Mouse (Mus musculus) forebrain, embryonic 13.5 days (tissue): ENCODE results near the gene Trim26. TPM values are rescaled to one million over a fixed set of nuclear protein-coding genes. Genes with fewer than 3 reads are reported as not detected.
A peak's percentile ranks its signal among the peaks of the same experiment; 100 is the strongest.
"Not testable (repeated sequence)": the region's sequence is repeated elsewhere in the genome, so short reads cannot be mapped to it uniquely, and the experiment has no call there.

ENCODE experiments used
- ATAC-seq: fragments of 200-750 bp; cut with Nextera tagmentation; 2 replicates; pipeline ENCODE4 v1.8.0; 2017
- H3K27ac ChIP-seq: fragments of 300-500 bp; sonication (generic); 2 replicates; pipeline ENCODE4 v1.5.1; 2015; ENCODE audit warnings: inconsistent platforms, mild to moderate bottlenecking, moderate library complexity
- H3K27me3 ChIP-seq: fragments of 300-500 bp; sonication (generic); 2 replicates; pipeline ENCODE4 v1.6.1; 2015; ENCODE audit warnings: mild to moderate bottlenecking, inconsistent platforms
- H3K36me3 ChIP-seq: fragments of 300-500 bp; sonication (generic); 2 replicates; pipeline ENCODE4 v1.6.1; 2015; ENCODE audit warnings: mild to moderate bottlenecking, inconsistent platforms; ENCODE audit not compliant: poor library complexity, severe bottlenecking
- H3K4me1 ChIP-seq: fragments of 300-500 bp; sonication (generic); 2 replicates; pipeline ENCODE4 v1.6.1; 2015; ENCODE audit warnings: inconsistent platforms
- H3K4me2 ChIP-seq: fragments of 300-500 bp; sonication (generic); 2 replicates; pipeline ENCODE4 v1.6.1; 2015; ENCODE audit warnings: inconsistent platforms, mild to moderate bottlenecking, moderate library complexity
- H3K4me3 ChIP-seq: fragments of 300-500 bp; sonication (generic); 2 replicates; pipeline ENCODE4 v1.5.1; 2015; ENCODE audit warnings: mild to moderate bottlenecking, inconsistent platforms
- H3K9ac ChIP-seq: fragments of 300-500 bp; sonication (generic); 2 replicates; pipeline ENCODE4 v1.6.1; 2015; ENCODE audit warnings: mild to moderate bottlenecking, inconsistent platforms
- H3K9me3 ChIP-seq: fragments of 300-500 bp; sonication (generic); replicated peaks from 2 replicates; pipeline ENCODE4 v1.6.1; 2016; ENCODE audit warnings: inconsistent platforms
- WGBS: fragments of 180-500 bp; shearing (Covaris S2); methylation state at CpG from one replicate; pipeline ENCODE4 v1.1.7; 2015; 5-methylcytosine and 5-hydroxymethylcytosine counted together
- polyA plus RNA-seq: library from polyadenylated mRNA; unstranded; fragments of >200 nt; fragmentation: Nextera tagmentation; extraction: Ambion mirVana; gene quantifications from 2 replicates; pipeline ENCODE4 v1.2.1, GENCODE M21; 2015

The Trim26 gene
- 34.4 and 39.2 TPM in 2 replicates for polyA plus RNA-seq

DNA sequence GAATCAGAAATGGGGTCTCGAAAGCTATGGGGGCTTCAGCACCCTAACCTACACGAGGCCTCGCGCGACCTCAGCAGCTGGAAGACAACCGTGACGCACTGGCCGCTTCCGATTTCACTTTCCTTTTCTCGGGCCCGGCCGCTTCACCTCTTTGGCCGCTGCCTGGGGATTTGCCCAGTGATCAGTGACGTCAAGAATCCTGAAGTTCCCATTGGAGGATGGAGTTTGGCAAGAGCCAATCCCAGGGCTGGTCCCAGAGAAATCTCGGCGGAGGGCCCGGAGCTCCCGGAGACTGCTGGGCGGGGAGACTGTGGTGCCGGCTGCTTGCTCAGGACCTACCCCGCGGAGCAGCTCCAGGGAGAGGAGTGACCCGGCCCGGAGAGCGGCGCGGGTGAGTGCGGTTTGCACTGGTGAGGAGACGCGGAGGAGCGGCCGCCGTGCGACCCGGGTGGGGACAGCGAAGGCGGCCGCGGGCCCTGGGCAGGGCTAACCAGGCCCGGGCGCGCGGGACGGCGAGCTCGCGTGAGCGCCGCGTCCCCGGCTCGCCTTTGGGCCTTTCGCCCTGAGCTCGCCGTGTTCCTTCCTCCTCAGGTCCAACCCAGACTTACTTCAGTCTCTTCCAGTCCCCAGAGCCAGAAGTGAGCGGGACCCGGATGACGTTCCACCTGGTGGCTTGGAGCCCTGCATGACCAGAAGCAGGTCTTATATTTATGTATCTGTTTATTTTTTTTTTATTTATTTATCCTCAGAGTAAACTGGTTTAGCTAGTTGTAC, at the start of gene Trim26:
TSS of gene Trim26 (plus strand) at position 261 of the 774 bp plus-strand sequence.
- Histone ChIP-seq H3K36me3 (no peaks in the 10 kb centered on the region), H3K27ac (peak within 1 kb of the TSS; percentile 89), H3K9ac (peak within 1 kb of the TSS; percentile 82), H3K27me3 (no peaks in the 10 kb centered on the region), H3K4me2 (peak within 1 kb of the TSS; percentile 59), H3K4me1 (peaks cover 17% of the 10 kb centered on the region), H3K9me3 (no peaks in the 10 kb centered on the region), H3K4me3 (peak within 1 kb of the TSS; percentile 71)
- under 1% methylated on average over 58 of the region's 58 CpGs for WGBS
- peak; percentile 99 for ATAC-seq

DNA sequence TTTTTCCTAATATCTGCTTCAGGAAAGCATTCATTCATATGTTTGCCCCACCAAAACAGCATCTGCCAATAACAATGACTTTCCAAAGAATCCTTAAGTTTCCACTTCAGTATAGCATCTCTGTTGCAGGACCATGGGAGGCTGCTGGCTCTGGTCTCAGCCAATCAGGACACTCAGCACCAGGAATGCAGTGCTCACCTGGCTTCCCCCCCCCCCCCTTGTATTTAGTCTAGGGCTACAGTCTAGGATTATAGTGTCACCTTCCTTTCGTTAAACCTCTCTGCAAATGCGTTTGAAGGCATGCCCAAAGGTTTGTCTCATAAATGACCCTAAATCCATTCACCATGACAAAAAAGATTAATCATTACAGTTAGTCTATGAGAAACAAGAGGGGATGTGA, 48.6 kb upstream of the Trim26 start:
- WGBS = 83% methylated on average over 2 of the region's 2 CpGs
- Histone ChIP-seq H3K27me3 (no peaks in the 10 kb centered on the region), H3K36me3 (no peaks in the 10 kb centered on the region), H3K9ac (no peak overlapping the region), H3K9me3 (no peaks in the 10 kb centered on the region), H3K4me3 (no peak overlapping the region), H3K27ac (no peak overlapping the region), H3K4me1 (no peaks in the 10 kb centered on the region), H3K4me2 (no peak overlapping the region)
- ATAC-seq = 0 out of 2 replicates have a peak, but pooled peaks have one; percentile 38

DNA sequence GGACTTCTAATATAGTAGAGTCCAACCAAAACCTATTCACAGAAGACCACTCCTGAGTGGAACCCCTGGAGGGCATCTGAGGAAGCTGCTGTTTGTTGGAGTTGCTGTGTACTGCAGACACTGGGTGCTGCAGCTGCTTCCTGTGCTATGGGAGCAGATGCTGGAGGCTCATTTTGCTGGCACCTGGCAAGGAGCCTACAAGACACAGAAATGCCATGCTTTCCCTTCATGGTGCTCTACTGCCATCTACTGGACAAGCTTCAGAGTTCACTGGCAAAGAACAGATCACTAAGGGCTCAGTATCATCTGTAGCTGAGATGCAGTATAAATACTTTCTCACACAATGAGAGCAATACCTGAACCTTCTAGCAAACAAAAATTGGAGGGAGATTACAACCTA, 48.1 kb upstream of the Trim26 start:
- H3K27me3 ChIP-seq, H3K4me2 ChIP-seq, H3K4me1 ChIP-seq, H3K9ac ChIP-seq, H3K27ac ChIP-seq, H3K36me3 ChIP-seq, H3K9me3 ChIP-seq, H3K4me3 ChIP-seq: not testable (repeated sequence)
- peak; percentile 79 for ATAC-seq

DNA sequence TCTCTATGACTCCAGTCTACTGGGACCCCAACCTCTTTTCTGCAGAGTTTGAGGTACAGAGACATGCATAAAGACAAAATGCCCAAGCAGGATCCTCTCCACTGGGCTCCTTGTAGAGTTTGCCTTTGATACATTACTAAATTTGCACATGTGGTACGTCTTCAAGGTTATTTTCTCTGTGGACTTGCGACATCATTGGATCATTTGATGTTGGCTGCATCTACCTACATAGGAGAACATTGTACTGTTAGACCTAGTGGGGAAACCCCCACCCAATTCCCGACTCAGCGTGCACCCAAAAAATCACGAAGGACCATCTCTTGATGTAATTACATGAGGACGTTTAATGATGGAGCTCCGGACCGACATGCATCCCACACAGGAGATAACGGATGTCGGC, 37.4 kb upstream of the Trim26 start:
- no peak overlapping the region for H3K4me3 ChIP-seq
- 90% methylated on average over 10 of the region's 10 CpGs for WGBS
- no peak overlapping the region for H3K9ac ChIP-seq
- H3K4me2 ChIP-seq = no peak overlapping the region
- H3K9me3 ChIP-seq = no peaks in the 10 kb centered on the region
- H3K27ac ChIP-seq = no peak overlapping the region
- H3K27me3 ChIP-seq = no peaks in the 10 kb centered on the region
- no peaks in the 10 kb centered on the region for H3K4me1 ChIP-seq
- H3K36me3 ChIP-seq = no peaks in the 10 kb centered on the region
- no peak for ATAC-seq

DNA sequence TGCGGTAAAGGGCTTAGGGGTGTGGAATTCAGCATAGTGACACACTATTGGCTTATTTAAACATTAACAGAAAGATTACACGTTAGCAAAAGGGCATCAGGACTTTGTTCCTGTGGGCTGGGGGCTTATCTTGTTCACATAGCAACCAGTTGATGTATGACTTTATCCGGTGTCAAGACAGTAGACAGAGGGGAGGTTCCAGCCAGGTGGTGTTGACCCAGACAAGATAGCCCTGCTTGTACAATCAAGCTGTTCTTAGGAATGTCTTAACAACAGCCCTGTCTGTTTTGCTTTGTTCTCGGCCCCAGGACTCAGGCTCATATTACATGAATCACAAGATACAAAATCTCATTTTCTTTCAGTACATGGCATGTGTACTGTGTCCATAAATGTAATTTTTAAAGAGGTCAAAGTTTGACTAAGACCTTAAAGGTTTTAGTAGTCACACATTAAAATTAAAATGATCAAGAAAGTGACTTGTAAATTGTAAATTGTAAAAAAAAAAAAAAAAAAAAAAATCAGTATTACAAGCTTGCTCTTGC, 36.9 kb upstream of the Trim26 start:
- ATAC-seq, H3K4me2 ChIP-seq, H3K9me3 ChIP-seq: not testable (repeated sequence)

DNA sequence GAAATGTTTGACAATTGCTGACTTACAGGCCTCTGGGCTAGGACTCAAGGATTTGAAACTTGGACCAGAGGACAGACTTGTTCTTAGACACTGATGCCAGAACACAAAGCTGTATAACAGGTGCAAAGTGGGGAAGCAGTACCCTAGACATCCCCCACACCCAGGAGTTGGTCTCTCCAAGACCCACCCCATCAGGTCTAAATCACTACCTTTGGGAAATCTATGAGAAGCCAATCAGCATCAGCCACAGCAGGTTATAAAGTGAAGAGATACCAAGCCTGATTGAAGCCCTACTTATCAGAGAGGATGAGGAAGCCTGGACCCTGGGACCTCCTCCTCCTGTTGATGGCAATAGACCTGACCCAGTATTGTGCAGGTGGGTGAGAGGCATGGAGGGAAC, 25.1 kb upstream of the Trim26 start, which contains the start of gene H2-M10.6:
TSS of gene H2-M10.6 (plus strand) at position 301 of the 400 bp plus-strand sequence.
- Histone ChIP-seq H3K36me3 (no peaks in the 10 kb centered on the region), H3K4me2 (no peak within 1 kb of the TSS), H3K9ac (no peak within 1 kb of the TSS), H3K27me3 (no peaks in the 10 kb centered on the region), H3K27ac (no peak within 1 kb of the TSS), H3K4me3 (no peak within 1 kb of the TSS), H3K9me3 (no peaks in the 10 kb centered on the region), H3K4me1 (no peaks in the 10 kb centered on the region)
- ATAC-seq = no peak

More for the DNA sequence above, 36.9 kb upstream of the Trim26 start:
- H3K27ac ChIP-seq, H3K9ac ChIP-seq, H3K4me3 ChIP-seq, H3K36me3 ChIP-seq, H3K27me3 ChIP-seq, H3K4me1 ChIP-seq: not testable (repeated sequence)
- 80% methylated on average over 4 of the region's 4 CpGs for WGBS

DNA sequence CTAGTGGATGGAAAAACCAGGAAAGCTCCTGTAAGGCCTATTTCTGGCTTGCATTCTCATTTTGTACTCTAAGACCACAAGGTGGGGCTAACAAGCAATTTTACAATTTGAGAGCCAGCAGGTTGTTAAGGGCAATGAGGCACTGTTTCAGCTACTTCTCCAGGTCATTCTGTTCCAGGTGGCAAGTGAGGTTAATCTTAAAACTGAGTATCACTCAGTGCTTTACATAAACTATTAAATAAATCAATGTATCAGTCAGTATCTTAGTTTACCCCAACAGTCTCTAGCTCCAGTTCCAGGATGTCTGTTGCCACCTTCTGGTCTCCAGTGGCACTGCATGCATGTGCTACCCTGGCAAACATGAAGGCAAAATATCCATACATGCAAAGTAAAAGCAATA, 12.9 kb upstream of the Trim26 start:
- H3K27me3 ChIP-seq = no peaks in the 10 kb centered on the region
- no peak overlapping the region for H3K9ac ChIP-seq
- no peak overlapping the region for H3K4me3 ChIP-seq
- H3K36me3 ChIP-seq = no peaks in the 10 kb centered on the region
- H3K9me3 ChIP-seq = no peaks in the 10 kb centered on the region
- H3K27ac ChIP-seq = no peak overlapping the region
- no peaks in the 10 kb centered on the region for H3K4me1 ChIP-seq
- H3K4me2 ChIP-seq = no peak overlapping the region
- ATAC-seq = 0 out of 2 replicates have a peak, but pooled peaks have one; percentile 19

DNA sequence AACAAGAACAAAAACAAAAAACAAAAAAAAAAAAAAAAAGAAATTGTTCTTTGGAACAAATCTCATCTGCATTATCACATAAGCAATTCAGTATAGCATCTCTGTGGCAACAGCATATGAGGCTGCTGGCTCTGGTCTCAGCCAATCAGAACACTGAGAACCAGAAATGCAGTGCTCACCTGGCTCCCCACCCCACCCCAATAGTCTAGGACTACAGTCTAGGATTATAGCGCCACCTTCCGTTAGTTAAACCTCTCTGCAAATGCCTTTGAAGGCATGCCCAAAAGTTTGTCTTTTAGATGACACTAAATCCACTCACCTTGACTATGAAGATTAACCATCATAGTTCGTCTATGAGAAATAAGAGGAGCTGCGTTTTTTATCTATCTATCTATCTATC, 11.4 kb upstream of the Trim26 start:
- Histone ChIP-seq H3K9ac (no peak overlapping the region), H3K4me2 (peak overlapping the region; percentile 36; the same call in 1 of the 2 replicates), H3K9me3 (no peaks in the 10 kb centered on the region), H3K27me3 (no peaks in the 10 kb centered on the region), H3K27ac (no peak overlapping the region), H3K4me1 (no peaks in the 10 kb centered on the region), H3K36me3 (no peaks in the 10 kb centered on the region), H3K4me3 (no peak overlapping the region)
- ATAC-seq = 0 out of 2 replicates have a peak, but pooled peaks have one; percentile 56
- WGBS = 27% methylated on average over 4 of the region's 4 CpGs

DNA sequence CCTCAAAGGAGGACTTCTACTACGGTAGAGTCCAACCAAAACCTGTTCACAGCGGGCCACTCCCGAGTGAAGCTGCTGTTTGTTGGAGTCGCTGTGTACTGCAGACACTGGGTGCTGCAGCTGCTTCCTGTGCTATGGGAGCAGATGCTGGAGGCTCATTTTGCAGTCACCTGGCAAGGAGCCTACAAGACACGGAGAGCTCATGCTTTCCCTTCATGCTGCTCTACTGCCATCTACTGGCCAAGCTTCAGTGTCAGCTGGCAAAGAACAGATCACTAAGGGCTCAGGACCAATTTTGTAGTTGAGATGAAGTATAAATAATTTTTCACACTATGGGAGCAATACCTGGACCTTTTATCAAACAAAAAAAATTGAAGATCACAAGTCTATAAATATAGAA, 10.9 kb upstream of the Trim26 start:
- not testable (repeated sequence) for H3K9me3 ChIP-seq, H3K4me3 ChIP-seq, H3K36me3 ChIP-seq, H3K9ac ChIP-seq, H3K27ac ChIP-seq, H3K4me1 ChIP-seq, H3K27me3 ChIP-seq
- ATAC-seq = peak; percentile 78
- WGBS = 17% methylated on average over 5 of the region's 5 CpGs
- peak overlapping the region; percentile 36; the same call in 1 of the 2 replicates for H3K4me2 ChIP-seq

DNA sequence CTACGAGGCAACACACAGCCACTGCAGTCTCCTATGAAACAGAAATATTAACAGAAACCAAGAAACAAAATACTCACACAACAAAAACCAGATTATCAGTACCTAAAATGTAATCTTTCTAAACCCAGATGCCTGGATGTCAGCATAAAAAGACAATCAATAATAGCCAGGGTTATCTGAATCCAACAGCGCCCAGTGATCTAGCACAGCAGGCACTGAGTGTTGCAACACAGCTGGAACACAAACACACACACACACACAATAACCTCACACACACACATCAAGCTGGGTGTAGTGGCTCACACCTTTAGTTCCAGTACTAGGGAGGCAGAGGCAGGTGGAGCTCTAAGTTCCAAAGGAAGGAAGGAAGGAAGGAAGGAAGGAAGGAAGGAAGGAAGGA, 8.4 kb upstream of the Trim26 start:
- H3K9ac ChIP-seq = no peak overlapping the region
- H3K27me3 ChIP-seq = no peaks in the 10 kb centered on the region
- no peaks in the 10 kb centered on the region for H3K9me3 ChIP-seq
- WGBS = 90% methylated on average over 2 of the region's 2 CpGs
- ATAC-seq = no peak
- H3K27ac ChIP-seq = no peak overlapping the region
- H3K4me1 ChIP-seq = no peaks in the 10 kb centered on the region
- H3K36me3 ChIP-seq = no peaks in the 10 kb centered on the region
- no peak overlapping the region for H3K4me2 ChIP-seq
- no peak overlapping the region for H3K4me3 ChIP-seq

DNA sequence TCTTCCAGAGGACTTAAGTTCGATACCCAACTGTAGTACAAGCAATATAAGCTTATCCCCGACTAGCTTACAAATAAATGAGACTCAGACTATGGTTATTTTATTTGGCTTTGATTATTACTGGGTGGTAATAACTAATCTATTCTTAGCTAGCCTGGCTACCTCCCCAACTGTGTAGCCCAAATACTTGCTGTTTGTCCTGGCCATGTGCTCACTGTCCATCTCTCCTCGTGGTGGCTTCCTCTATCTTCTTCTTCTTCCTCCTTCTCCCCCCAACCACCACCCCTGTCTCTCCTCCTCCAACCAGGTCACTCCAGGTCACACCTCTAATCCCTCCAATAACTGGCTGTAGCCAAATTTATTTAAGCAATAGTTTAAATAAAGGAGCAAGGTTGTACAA, 6.5 kb upstream of the Trim26 start:
- no peaks in the 10 kb centered on the region for H3K27me3 ChIP-seq
- 76% methylated on average over 3 of the region's 3 CpGs for WGBS
- H3K36me3 ChIP-seq = no peaks in the 10 kb centered on the region
- H3K4me1 ChIP-seq = no peaks in the 10 kb centered on the region
- no peak overlapping the region for H3K27ac ChIP-seq
- H3K4me3 ChIP-seq = no peak overlapping the region
- no peaks in the 10 kb centered on the region for H3K9me3 ChIP-seq
- H3K9ac ChIP-seq = no peak overlapping the region
- no peak for ATAC-seq
- H3K4me2 ChIP-seq = no peak overlapping the region

DNA sequence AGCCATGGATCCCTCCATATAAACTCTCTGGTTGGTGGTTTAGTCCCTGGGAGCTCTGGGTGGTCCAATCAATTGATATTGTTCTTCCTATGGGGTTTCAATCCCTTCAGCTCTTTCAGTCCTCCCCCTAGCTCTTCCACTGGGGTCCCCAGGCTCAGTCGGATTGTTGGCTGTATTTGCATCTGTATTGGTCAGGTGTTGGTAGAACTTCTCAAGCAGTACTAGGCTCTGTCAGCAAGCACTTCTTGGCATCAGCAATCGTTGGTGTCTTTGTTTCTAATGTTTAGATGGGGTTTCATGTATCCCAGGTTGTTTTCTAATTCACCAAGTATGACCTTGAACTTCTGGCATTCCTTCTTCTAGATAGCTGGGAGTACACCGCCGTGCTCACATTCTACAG, 4.2 kb upstream of the Trim26 start:
- Histone ChIP-seq H3K4me1 (peaks cover 9% of the 10 kb centered on the region), H3K9ac (no peak overlapping the region), H3K36me3 (no peaks in the 10 kb centered on the region), H3K4me2 (no peak overlapping the region), H3K9me3 (no peaks in the 10 kb centered on the region), H3K27me3 (no peaks in the 10 kb centered on the region), H3K27ac (no peak overlapping the region), H3K4me3 (no peak overlapping the region)
- WGBS = 60% methylated on average over 4 of the region's 4 CpGs
- no peak for ATAC-seq
